Mouse (Mus musculus) bone marrow, adult 2 months (tissue): ENCODE data around the gene Ccdc88b.

Experiments used
- CTCF ChIP-seq: fragments of 200-500 bp; IDR thresholded peaks from 2 replicates; pipeline ENCODE4 v1.5.1; 2011; ENCODE audit warnings: low read length, control low read depth; ENCODE audit not compliant: control insufficient read depth, insufficient read depth
- POLR2A ChIP-seq: fragments of 200-500 bp; IDR thresholded peaks from 2 replicates; pipeline ENCODE4 v1.6.1; 2011; ENCODE audit warnings: low read depth, mild to moderate bottlenecking, control low read depth, low read length, borderline replicate concordance; ENCODE audit not compliant: control insufficient read depth

- TF ChIP-seq CTCF (no peak), POLR2A (no peak)
Observed at GRCm38 (mm10) chr19:6874257-6874656, 16.2 kb upstream of the Ccdc88b start.
